Mouse (Mus musculus): ENCODE measurements around the gene Rasgef1b. TPM values are rescaled to one million over a fixed set of nuclear protein-coding genes. Genes with fewer than 3 reads are reported as not detected.

Rasgef1b gene
- polyA plus RNA-seq, 1 experiment from 2014 or later: 8.8 TPM

DNA sequence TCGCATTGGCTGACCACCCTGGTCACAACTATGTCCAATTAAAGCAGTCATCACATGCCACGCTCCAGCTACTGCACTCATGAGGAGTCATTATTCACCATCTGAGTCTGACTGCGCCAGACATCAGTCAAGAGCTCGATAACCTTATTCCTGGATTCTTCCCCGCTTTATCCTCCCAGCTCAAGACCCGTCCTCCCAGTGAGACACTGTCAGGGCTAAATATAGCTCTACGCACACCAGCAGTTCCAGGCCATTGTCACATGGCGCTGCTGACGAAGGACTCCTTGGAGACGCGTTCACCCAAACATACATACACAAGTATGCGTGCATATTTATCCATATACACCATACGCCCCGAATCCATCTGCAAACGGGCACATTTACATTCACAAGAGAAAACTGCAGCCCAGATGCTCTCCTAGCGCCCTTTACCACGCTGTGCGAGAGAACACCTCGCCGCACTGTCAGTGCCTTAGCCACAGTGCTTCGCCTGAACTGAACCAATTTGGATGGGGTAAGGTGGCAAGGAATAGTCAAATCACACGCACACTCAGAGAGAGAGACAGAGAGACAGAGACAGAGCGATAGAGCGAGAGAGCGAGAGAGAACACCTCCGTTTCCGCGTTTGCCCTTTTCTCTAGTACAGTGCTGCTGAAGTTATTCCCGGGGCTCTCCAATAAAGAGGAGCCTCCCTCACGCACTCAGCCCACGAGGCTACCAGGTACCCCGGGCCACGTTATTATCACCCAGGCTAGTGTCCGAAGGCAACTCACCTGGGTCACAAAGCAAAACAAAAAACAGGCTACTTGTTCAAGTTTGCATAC is 477.3 kb downstream of the Rasgef1b start:
- Histone ChIP-seq H3K9ac (ENCODE audit: low read depth, low read length) (peak overlapping the region; percentile 71), H3K4me1 (ENCODE audit: control insufficient read depth, insufficient read depth, low read length) (peaks cover 10% of the 10 kb centered on the region; the same call in 1 of the 2 replicates), H3K27ac (ENCODE audit: low read depth, low read length) (no peak overlapping the region), H3K27me3 (ENCODE audit: control insufficient read depth, insufficient read depth, low read length) (no peaks in the 10 kb centered on the region; the same call in 1 of the 2 replicates), H3K4me2 (replicated peaks; ENCODE audit: low read depth, low read length) (peak overlapping the region; percentile 83), H3K36me3 (ENCODE audit: control insufficient read depth, insufficient read depth, low read length) (no peaks in the 10 kb centered on the region), H3K4me3 (ENCODE audit: low read length) (peak overlapping the region; percentile 51), H3K9me3 (ENCODE audit: control insufficient read depth, low read length) (no peaks in the 10 kb centered on the region)
- no peak for ATAC-seq (ENCODE audit: low FRiP score, low TSS enrichment)
- WGBS: 8% methylated on average over 34 of the region's 34 CpGs

- 34% methylated on average over 5 of the region's 5 CpGs for WGBS
- peak overlapping the region; percentile 37; the same call in 1 of the 2 replicates for H3K9ac ChIP-seq (ENCODE audit: low read depth, low read length)
- H3K36me3 ChIP-seq (ENCODE audit: control insufficient read depth, insufficient read depth, low read length): no peaks in the 10 kb centered on the region
- H3K4me2 ChIP-seq (replicated peaks; ENCODE audit: low read depth, low read length): peak overlapping the region; percentile 83
- no peak overlapping the region for H3K27ac ChIP-seq (ENCODE audit: low read depth, low read length)
- no peak for ATAC-seq (ENCODE audit: low FRiP score, low TSS enrichment)
- no peaks in the 10 kb centered on the region for H3K9me3 ChIP-seq (ENCODE audit: control insufficient read depth, low read length)
- H3K4me1 ChIP-seq (ENCODE audit: control insufficient read depth, insufficient read depth, low read length): peaks cover 10% of the 10 kb centered on the region; the same call in 1 of the 2 replicates
- no peaks in the 10 kb centered on the region; the same call in 1 of the 2 replicates for H3K27me3 ChIP-seq (ENCODE audit: control insufficient read depth, insufficient read depth, low read length)
- H3K4me3 ChIP-seq (ENCODE audit: low read length): peak overlapping the region; percentile 51; the same call in 1 of the 2 replicates
Observed at GRCm38 (mm10) chr5:99250820-99251219, 478.0 kb downstream of the Rasgef1b start.

- H3K4me1 ChIP-seq (ENCODE audit: control insufficient read depth, insufficient read depth, low read length): peaks cover 7% of the 10 kb centered on the region; the same call in 1 of the 2 replicates
- no peak overlapping the region for H3K9ac ChIP-seq (ENCODE audit: low read depth, low read length)
- H3K4me3 ChIP-seq (ENCODE audit: low read length): no peak overlapping the region
- no peaks in the 10 kb centered on the region; the same call in 1 of the 2 replicates for H3K27me3 ChIP-seq (ENCODE audit: control insufficient read depth, insufficient read depth, low read length)
- H3K27ac ChIP-seq (ENCODE audit: low read depth, low read length): no peak overlapping the region
- H3K4me2 ChIP-seq (replicated peaks; ENCODE audit: low read depth, low read length): no peak overlapping the region
- no peaks in the 10 kb centered on the region for H3K9me3 ChIP-seq (ENCODE audit: control insufficient read depth, low read length)
- WGBS: 1% methylated on average over 7 of the region's 7 CpGs
- ATAC-seq (ENCODE audit: low FRiP score, low TSS enrichment): peak; percentile 13; the same call in 1 of the 2 replicates
- H3K36me3 ChIP-seq (ENCODE audit: control insufficient read depth, insufficient read depth, low read length): no peaks in the 10 kb centered on the region
Observed at GRCm38 (mm10) chr5:99248501-99248900, 480.4 kb downstream of the Rasgef1b start.

- Histone ChIP-seq H3K9ac (ENCODE audit: low read depth, low read length) (no peak overlapping the region), H3K36me3 (ENCODE audit: control insufficient read depth, insufficient read depth, low read length) (no peaks in the 10 kb centered on the region), H3K9me3 (ENCODE audit: control insufficient read depth, low read length) (no peaks in the 10 kb centered on the region), H3K27ac (ENCODE audit: low read depth, low read length) (no peak overlapping the region), H3K4me1 (ENCODE audit: control insufficient read depth, insufficient read depth, low read length) (peaks cover 7% of the 10 kb centered on the region; the same call in 1 of the 2 replicates), H3K4me3 (ENCODE audit: low read length) (no peak overlapping the region), H3K27me3 (ENCODE audit: control insufficient read depth, insufficient read depth, low read length) (no peaks in the 10 kb centered on the region), H3K4me2 (replicated peaks; ENCODE audit: low read depth, low read length) (no peak overlapping the region)
- ATAC-seq (ENCODE audit: low FRiP score, low TSS enrichment): no peak
- 92% methylated on average over 6 of the region's 6 CpGs for WGBS
Observed at GRCm38 (mm10) chr5:99247915-99248314, 480.9 kb downstream of the Rasgef1b start.

GRCm38 (mm10) chr5:99247441-99247840 is 481.4 kb downstream of the Rasgef1b start:
- Histone ChIP-seq H3K27ac (ENCODE audit: low read depth, low read length) (no peak overlapping the region), H3K36me3 (ENCODE audit: control insufficient read depth, insufficient read depth, low read length) (no peaks in the 10 kb centered on the region), H3K27me3 (ENCODE audit: control insufficient read depth, insufficient read depth, low read length) (no peaks in the 10 kb centered on the region), H3K9ac (ENCODE audit: low read depth, low read length) (no peak overlapping the region), H3K4me3 (ENCODE audit: low read length) (no peak overlapping the region), H3K4me2 (replicated peaks; ENCODE audit: low read depth, low read length) (no peak overlapping the region), H3K9me3 (ENCODE audit: control insufficient read depth, low read length) (no peaks in the 10 kb centered on the region), H3K4me1 (ENCODE audit: control insufficient read depth, insufficient read depth, low read length) (peaks cover 7% of the 10 kb centered on the region; the same call in 1 of the 2 replicates)
- WGBS: 62% methylated on average over 7 of the region's 7 CpGs
- no peak for ATAC-seq (ENCODE audit: low FRiP score, low TSS enrichment)

DNA sequence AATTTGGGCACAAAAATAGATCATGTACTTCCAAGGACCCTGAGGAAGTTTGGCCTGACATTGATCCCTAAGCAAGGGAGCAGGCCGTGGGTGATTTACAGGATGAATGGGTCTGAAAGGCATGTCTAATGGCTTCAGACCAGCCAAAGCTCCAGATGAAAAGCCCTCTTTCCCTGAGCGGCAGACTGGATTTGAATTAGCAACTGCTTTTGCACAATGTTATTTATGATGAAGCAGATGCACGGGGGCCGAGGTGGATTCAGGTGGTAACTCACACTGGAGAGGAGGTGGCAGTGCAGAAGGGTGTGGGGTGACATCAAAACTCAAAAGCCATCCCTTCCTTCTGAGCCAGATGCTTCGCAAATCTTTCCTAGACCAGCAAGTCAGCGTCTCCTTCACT is 481.9 kb downstream of the Rasgef1b start:
- Histone ChIP-seq H3K9me3 (ENCODE audit: control insufficient read depth, low read length) (no peaks in the 10 kb centered on the region), H3K27ac (ENCODE audit: low read depth, low read length) (no peak overlapping the region), H3K4me2 (replicated peaks; ENCODE audit: low read depth, low read length) (no peak overlapping the region), H3K4me3 (ENCODE audit: low read length) (no peak overlapping the region), H3K4me1 (ENCODE audit: control insufficient read depth, insufficient read depth, low read length) (peaks cover 7% of the 10 kb centered on the region; the same call in 1 of the 2 replicates), H3K36me3 (ENCODE audit: control insufficient read depth, insufficient read depth, low read length) (no peaks in the 10 kb centered on the region; the same call in 1 of the 2 replicates), H3K9ac (ENCODE audit: low read depth, low read length) (no peak overlapping the region), H3K27me3 (ENCODE audit: control insufficient read depth, insufficient read depth, low read length) (no peaks in the 10 kb centered on the region)
- ATAC-seq (ENCODE audit: low FRiP score, low TSS enrichment): no peak
- WGBS: 28% methylated on average over 6 of the region's 6 CpGs

- WGBS: 67% methylated on average over 11 of the region's 11 CpGs
- H3K4me2 ChIP-seq (replicated peaks; ENCODE audit: low read depth, low read length): no peak overlapping the region
- H3K4me3 ChIP-seq (ENCODE audit: low read length): no peak overlapping the region
- H3K4me1 ChIP-seq (ENCODE audit: control insufficient read depth, insufficient read depth, low read length): no peaks in the 10 kb centered on the region
- ATAC-seq (ENCODE audit: low FRiP score, low TSS enrichment): no peak
- H3K27me3 ChIP-seq (ENCODE audit: control insufficient read depth, insufficient read depth, low read length): no peaks in the 10 kb centered on the region
- no peaks in the 10 kb centered on the region for H3K9me3 ChIP-seq (ENCODE audit: control insufficient read depth, low read length)
- H3K36me3 ChIP-seq (ENCODE audit: control insufficient read depth, insufficient read depth, low read length): peaks cover 2% of the 10 kb centered on the region; the same call in 1 of the 2 replicates
- H3K27ac ChIP-seq (ENCODE audit: low read depth, low read length): no peak overlapping the region
- H3K9ac ChIP-seq (ENCODE audit: low read depth, low read length): no peak overlapping the region
Observed at GRCm38 (mm10) chr5:99241988-99242740, 486.7 kb downstream of the Rasgef1b start.

GRCm38 (mm10) chr5:99240501-99240900 is 488.4 kb downstream of the Rasgef1b start:
- Histone ChIP-seq H3K4me3 (ENCODE audit: low read length) (no peak overlapping the region), H3K27ac (ENCODE audit: low read depth, low read length) (no peak overlapping the region), H3K9ac (ENCODE audit: low read depth, low read length) (no peak overlapping the region), H3K9me3 (ENCODE audit: control insufficient read depth, low read length) (no peaks in the 10 kb centered on the region), H3K4me2 (replicated peaks; ENCODE audit: low read depth, low read length) (no peak overlapping the region), H3K36me3 (ENCODE audit: control insufficient read depth, insufficient read depth, low read length) (peaks cover 2% of the 10 kb centered on the region; the same call in 1 of the 2 replicates), H3K27me3 (ENCODE audit: control insufficient read depth, insufficient read depth, low read length) (no peaks in the 10 kb centered on the region), H3K4me1 (ENCODE audit: control insufficient read depth, insufficient read depth, low read length) (no peaks in the 10 kb centered on the region)
- ATAC-seq (ENCODE audit: low FRiP score, low TSS enrichment): no peak
- 92% methylated on average over 6 of the region's 6 CpGs for WGBS

Data from kidney, embryonic 14.5 days (tissue).